16 mouse cellular contexts compared by ENCODE assay signal in genomic region chr14:76373638-76374037, GRCm38 (mm10).
"Had no signal": no experiment of that assay in that cellular context is flagged by ENCODE, and none has a peak within 500 bp of the region (broad histone marks: within the 10 kb centered on the region; RNA-seq: fewer than 3 reads in every experiment).

No protein-coding gene starts in this region.

- ATAC-seq: lung, postnatal 0 days had no signal

- H3K27ac ChIP-seq: left cerebral cortex, adult 2 months; limb, embryonic 10.5 days; liver, embryonic 15.5 days; midbrain, embryonic 10.5 days; neural tube, embryonic 13.5 days had no signal

- H3K9ac ChIP-seq: liver, embryonic 15.5 days; neural tube, embryonic 13.5 days had no signal

- H3K27me3 ChIP-seq: liver, embryonic 15.5 days; neural tube, embryonic 13.5 days had no signal

- H3K4me3 ChIP-seq: left cerebral cortex, adult 2 months; limb, embryonic 10.5 days; liver, embryonic 15.5 days; midbrain, embryonic 10.5 days; neural tube, embryonic 13.5 days had no signal

- H3K4me1 ChIP-seq: liver, embryonic 15.5 days; midbrain, embryonic 10.5 days had no signal

- H3K4me2 ChIP-seq: liver, embryonic 11.5 days; liver, embryonic 15.5 days; neural tube, embryonic 13.5 days had no signal

- H3K36me3 ChIP-seq: limb, embryonic 10.5 days; liver, embryonic 15.5 days; midbrain, embryonic 10.5 days; neural tube, embryonic 13.5 days had no signal

- DNase-seq: kidney, postnatal 4 days; lung, adult 2 months; lung, postnatal 4 days; midbrain, embryonic 14.5 days; retina, postnatal 1 day; right cerebral cortex, postnatal 4 days; spleen, adult 18-20 months; thymus, adult 18-20 months; thymus, postnatal 14 days had no signal

- H3K9me3 ChIP-seq: limb, embryonic 10.5 days; liver, embryonic 15.5 days; midbrain, embryonic 10.5 days; neural tube, embryonic 13.5 days had no signal
